Mouse (Mus musculus) left cerebral cortex, adult 2 months (tissue): ENCODE results near the gene Farp1. TPM values are rescaled to one million over a fixed set of nuclear protein-coding genes. Genes with fewer than 3 reads are reported as not detected.
"Not testable (repeated sequence)": the region's sequence is repeated elsewhere in the genome, so short reads cannot be mapped to it uniquely, and the experiment has no call there.

Experiments
- DNase-seq, 2 experiments: peaks; one replicate each; pipeline ENCODE4 v3.0.0; 2021 to 2022; ENCODE audit warnings: low spot score in 2 of 2, mixed read lengths in 1 of 2; ENCODE audit errors: extremely low spot score in 1 of 2
- H3K27ac ChIP-seq: fragments of 200-600 bp; 2 replicates; pipeline ENCODE4 v1.8.1; 2022
- H3K4me3 ChIP-seq: fragments of 200-600 bp; 2 replicates; pipeline ENCODE4 v1.8.1; 2022
- CTCF ChIP-seq: fragments of 200-600 bp; IDR thresholded peaks from 2 replicates; pipeline ENCODE4 v1.8.1; 2022; ENCODE audit warnings: antibody characterized with exemption, mild to moderate bottlenecking, moderate library complexity
- intact Hi-C: fragments of 180-260 bp; cut with DNase I; formaldehyde crosslinking; loops from one replicate; pipeline ENCODE4 v1.15.1; 2025
- total RNA-seq, 2 experiments: library from RNA; stranded (reverse); gene quantifications; 2 replicates each; pipeline ENCODE4 v1.2.3; 2021

The Farp1 gene
- total RNA-seq, 2 experiments from 2014 or later = 142 to 152 TPM

DNA sequence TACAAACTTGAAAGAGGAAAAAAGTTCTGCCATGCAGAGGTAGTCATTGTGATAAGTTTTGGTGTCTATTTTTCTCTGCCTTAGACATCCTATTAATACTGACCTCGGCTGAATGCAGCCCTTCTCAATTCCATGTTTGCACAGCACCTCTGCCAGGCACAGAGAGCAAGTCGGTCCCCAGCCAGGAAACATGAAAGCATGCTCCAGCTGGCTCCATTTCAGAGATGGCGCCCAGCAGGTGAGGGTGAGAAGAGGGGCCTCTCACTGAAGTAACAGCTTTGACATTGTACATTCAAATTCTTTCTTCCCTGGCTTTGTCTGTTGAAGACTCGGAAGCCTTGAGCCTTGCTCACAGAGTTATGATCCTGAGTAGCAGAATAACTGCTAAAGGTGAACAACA lies 140.9 kb downstream of the Farp1 start:
- no peak for TF ChIP-seq CTCF
- intact Hi-C loops = no loop called here
- no peak overlapping the region for H3K27ac ChIP-seq
- no peak overlapping the region for H3K4me3 ChIP-seq
- DNase-seq = no peak

DNA sequence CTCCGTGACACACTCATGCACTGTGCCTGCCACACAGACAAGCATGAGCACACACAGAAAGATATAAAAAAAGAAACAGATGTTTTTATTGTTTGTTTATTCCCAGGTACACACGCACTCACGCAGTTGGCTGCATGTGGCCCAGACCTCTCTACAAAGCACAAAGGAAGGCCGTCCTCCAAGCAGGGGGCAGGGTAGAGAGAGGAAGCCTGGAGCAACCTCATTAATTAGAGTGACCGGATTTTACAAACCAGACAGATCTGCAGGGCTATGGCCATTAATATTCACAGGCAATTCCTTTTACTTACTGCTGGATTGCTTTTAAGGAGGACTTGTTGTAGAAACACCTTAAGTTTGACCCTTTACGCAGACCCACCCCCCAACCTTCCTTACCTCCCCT lies 142.9 kb downstream of the Farp1 start:
- TF ChIP-seq CTCF = no peak
- H3K4me3 ChIP-seq = no peak overlapping the region
- intact Hi-C loops = no loop called here
- H3K27ac ChIP-seq = no peak overlapping the region; the same call in 1 of the 2 replicates
- DNase-seq = no peak

DNA sequence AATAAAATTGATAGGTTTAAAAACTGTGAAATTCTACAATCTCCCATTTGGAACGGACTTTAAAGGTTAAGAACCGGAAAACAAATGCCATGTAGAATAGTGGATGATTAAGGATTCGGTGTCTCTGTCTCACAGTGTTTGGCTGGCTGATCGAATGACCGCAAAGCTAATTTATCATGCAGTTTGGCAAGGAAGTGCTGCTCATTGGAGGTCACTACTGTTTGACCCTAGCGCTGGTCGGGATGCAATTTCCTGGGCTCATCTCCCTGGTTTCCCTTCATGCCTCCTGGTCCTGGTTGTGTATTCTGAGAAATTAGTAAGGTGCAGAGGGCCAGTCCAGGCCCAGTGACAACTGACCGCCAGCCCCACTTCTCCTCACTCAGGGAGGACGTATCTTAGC lies 145.6 kb downstream of the Farp1 start:
- TF ChIP-seq CTCF = no peak
- no peak for DNase-seq
- intact Hi-C loops = no loop called here

DNA sequence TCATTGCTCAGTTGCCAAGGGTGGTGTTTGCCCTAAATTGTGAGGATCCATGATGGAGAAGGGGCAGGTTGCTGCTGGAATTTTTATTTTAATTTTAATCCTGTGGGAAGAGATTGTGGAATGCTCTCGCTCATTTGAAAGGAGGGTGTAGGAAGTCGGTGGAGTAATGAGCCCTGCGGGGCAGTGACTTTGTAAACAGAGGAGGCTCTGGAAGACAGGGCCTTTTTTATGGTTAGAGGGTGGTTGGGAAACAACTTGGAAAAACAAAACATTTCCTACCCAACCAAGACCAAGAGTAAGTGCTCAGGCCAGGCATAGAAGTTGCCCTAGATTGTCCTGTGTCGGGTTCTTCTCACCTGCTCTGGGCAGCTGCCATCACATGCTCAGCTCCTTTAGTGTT lies 146.8 kb downstream of the Farp1 start:
- no peak for DNase-seq
- no peak for TF ChIP-seq CTCF
- no peak overlapping the region for H3K27ac ChIP-seq
- H3K4me3 ChIP-seq = no peak overlapping the region
- intact Hi-C loops = no loop called here

More for the DNA sequence above, 145.6 kb downstream of the Farp1 start:
- Histone ChIP-seq H3K27ac (no peak overlapping the region), H3K4me3 (no peak overlapping the region)

DNA sequence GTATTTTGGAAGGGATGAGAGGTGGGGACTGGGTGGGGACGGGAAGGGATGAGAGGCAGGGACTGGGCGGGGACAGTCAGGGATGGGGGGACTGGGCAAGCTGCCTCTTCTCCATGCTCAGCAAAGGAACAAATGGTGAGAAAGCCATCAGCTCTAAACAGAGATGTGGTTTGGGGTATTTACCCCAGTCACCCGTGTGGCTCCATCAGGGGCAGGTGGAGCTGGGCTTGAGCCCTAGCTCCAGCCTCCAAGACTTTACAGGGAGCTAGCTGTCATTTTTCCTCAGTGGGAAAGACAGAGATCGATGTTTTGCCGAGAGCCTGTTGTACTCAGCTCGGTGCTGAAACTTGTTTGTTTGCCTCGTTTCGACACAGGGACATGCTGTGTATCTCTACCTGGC lies 148.0 kb downstream of the Farp1 start:
- Histone ChIP-seq H3K27ac (no peak overlapping the region), H3K4me3 (no peak overlapping the region)
- no peak for DNase-seq
- TF ChIP-seq CTCF = no peak
- intact Hi-C loops = no loop called here

DNA sequence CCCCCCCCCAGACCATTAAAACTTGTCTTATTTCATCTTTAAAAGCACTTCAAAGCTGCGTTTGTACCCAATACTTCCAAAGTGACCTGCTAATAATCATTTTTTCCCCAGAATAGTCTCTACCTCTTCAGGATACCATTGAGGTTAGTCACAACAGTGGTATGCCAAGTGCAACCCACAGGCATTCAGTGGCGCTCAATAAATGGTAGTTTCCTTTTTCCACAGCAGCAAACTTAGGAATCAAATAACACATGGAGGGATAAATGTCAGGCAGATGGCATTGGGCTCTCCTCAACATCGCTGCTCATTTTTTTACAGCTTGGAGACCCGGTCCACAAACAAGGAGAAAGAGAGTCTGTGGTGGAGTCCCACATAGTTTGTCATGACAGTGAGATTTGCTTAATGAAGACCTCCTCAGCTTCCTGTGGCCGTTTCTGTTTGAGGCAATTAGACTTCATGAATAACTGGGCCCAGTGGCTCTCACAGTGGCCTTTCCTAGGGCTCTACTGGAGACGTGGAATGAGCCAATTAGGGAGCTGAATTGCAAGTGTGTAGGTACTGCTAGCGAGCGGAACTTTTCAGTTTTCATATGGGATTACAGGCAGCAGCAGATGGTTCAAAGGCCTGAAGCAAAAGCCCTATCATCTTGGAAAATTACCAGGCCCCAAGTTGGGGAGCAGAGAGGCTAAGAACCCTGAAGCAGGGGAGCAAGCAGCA lies 148.6 kb downstream of the Farp1 start:
- intact Hi-C loops = no loop called here
- no peak overlapping the region for H3K4me3 ChIP-seq
- H3K27ac ChIP-seq = no peak overlapping the region; the same call in 1 of the 2 replicates
- no peak for DNase-seq
- TF ChIP-seq CTCF = no peak

DNA sequence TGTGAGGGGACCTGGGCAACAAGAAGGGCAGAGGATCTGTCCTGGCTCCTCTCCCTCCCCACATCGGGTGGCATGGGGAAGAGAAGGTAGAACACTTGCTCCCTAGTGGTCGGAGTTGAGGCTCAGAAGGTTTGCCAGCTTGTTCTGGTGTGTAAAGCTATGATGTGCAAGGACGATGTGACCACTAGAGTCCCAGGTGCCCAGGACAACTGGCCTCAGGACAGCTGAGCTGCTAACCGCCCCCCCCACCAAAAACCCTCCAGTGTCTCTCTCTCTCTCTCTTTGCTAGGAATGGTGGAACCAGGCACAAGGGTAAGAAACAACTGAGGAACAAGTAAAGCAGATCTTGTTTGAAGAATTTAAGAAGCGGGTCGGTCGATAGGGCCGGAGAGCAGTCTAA lies 149.4 kb downstream of the Farp1 start:
- intact Hi-C loops = no loop called here
- Histone ChIP-seq H3K27ac (no peak overlapping the region), H3K4me3 (no peak overlapping the region)
- DNase-seq = no peak
- TF ChIP-seq CTCF = no peak

DNA sequence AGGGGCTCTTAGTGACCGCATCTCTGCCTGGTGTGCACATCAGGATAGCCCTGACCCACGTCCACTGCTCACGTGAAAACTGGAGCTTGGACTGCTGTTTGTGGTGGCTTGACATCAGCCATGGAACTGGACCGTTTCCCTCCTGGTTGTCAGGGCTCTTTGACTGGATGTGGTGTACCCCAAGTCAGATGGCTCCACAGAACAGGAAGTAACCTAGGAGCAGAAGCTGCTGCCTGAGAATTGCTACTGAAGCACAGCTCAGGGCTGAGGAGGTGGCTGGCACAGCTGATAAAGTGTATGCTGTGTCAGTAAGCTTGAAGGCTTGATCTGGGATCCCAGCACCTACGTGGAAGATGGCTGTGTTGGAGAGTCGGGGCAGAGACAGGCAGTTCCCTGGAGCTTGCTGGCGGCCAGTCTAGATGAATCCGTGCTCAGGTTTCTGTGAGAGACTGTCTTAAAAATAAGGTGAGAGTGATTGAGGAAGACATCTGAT lies 151.4 kb downstream of the Farp1 start:
- Histone ChIP-seq H3K27ac (no peak overlapping the region), H3K4me3 (no peak overlapping the region)
- TF ChIP-seq CTCF = no peak
- intact Hi-C loops = no loop called here
- DNase-seq = no peak

DNA sequence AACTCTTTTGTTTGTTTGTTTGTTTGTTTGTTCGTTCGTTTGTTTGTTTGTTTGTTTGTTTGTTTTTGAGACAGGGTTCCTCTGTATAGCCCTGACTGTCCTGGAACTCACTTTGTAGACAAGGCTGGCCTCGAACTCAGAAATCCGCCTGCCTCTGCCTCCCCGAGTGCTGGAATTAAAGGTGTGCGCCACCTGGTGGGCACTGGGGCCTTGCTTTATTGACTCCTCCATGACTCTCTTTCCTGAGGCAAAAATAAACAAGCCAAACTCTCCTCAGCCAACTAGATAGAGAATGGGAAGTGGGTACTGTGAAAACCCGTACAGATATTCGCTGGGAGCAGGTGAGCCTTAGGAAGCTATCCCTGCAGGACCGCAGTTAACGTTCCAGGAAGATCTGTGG lies 154.8 kb downstream of the Farp1 start:
- H3K4me3 ChIP-seq, intact Hi-C loops, H3K27ac ChIP-seq, DNase-seq: not testable (repeated sequence)
- peak; percentile 13 for TF ChIP-seq CTCF

DNA sequence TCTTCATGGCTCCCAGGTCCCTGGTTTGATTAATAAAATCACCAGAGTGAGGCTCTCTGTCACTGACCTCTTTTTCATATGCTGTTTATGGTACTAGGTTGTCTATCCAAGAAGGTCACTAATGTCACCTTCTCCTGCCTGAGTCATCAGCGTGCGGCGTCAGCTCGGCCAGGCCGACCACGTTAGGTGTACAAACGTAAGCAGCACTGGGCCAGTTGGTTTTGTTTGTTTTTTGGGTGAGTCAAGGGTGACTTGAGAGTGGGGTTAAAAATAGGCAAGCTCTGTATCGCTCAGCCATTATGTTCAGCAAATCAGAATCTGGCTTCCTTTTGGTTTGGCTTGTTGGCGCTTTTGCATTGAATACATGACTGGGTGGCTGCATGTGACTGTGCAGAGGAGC lies 155.4 kb downstream of the Farp1 start:
- no peak overlapping the region for H3K4me3 ChIP-seq
- intact Hi-C loops = no loop called here

DNA sequence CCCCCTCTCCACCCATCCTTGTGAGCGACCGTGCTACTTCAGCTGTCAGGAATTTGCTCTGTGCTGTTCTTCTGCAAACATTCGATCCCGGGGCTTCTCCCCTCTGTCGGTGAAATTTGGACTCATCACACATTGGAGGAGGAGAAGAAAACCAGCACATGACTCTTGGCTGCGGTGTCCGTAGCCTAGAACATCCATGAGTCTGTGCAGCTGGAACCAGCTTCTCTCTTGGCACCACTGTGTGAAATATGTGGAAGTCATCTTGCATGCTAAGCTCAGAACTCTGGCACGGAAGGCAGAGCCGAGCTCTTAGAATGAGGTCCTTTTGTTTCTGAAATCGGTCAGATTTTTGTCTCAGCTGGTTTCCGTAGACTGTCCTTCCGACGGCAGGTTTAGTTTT lies 156.7 kb downstream of the Farp1 start:
- no peak; the same call in none of the 2 replicates for TF ChIP-seq CTCF

More for the DNA sequence above, 155.4 kb downstream of the Farp1 start:
- no peak overlapping the region for H3K27ac ChIP-seq
- no peak for DNase-seq
- no peak for TF ChIP-seq CTCF

DNA sequence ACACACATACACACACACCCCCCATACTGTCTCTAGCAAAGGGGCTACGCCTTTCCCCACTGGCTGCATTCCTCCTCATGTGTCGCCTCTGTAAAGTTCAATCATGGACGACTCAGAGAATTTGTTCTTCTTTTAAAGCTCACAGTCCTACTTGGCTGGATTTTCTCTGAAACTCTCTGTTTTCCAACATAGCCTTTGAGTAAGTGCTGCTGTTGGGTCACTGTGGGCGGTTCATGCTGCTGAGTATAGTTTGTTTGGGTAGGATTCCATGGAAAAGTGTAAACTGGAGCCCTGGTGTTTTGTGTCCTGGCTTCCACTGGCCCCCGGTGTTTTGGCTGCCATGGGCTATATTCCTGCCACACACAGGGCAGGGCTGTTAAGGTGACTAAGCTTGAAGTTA lies 157.4 kb downstream of the Farp1 start:
- intact Hi-C loops = no loop called here
- TF ChIP-seq CTCF = no peak
- H3K27ac ChIP-seq = no peak overlapping the region
- no peak overlapping the region for H3K4me3 ChIP-seq
- no peak for DNase-seq

More for the DNA sequence above, 156.7 kb downstream of the Farp1 start:
- peak overlapping the region; percentile 67; the same call in 1 of the 2 replicates for H3K27ac ChIP-seq
- no peak for DNase-seq
- H3K4me3 ChIP-seq = no peak overlapping the region
- intact Hi-C loops = no loop called here

DNA sequence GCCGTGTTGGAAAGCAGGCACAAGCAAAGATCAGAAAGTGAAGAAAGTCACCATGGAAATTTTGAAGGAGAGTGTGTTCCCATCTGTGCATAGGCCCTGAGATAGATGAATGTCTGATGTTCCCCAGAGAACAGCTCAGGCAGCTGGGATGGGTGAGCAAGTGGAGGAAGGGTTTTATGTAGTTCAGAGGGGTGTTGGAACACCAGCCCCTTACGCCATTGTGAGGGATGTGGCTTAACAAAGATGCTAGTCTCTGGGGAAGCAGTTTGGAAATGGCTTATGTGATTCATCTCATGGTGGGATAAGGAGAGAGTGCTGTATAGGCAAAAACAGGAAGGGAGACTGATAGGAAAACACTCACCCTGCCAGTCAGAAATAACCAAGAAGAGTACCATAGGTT lies 159.0 kb downstream of the Farp1 start:
- DNase-seq = no peak
- intact Hi-C loops = no loop called here
- no peak overlapping the region for H3K27ac ChIP-seq
- TF ChIP-seq CTCF = no peak
- H3K4me3 ChIP-seq = no peak overlapping the region
